Mouse (Mus musculus) heart, adult 2 months (tissue): ENCODE results near the gene Slc6a9.

ENCODE experiments used
- CTCF ChIP-seq: fragments of 200-600 bp; IDR thresholded peaks from 2 replicates; pipeline ENCODE4 v1.8.1; 2022; ENCODE audit warnings: antibody characterized with exemption, mild to moderate bottlenecking, moderate library complexity
- EP300 ChIP-seq: fragments of 200-500 bp; IDR thresholded peaks from 2 replicates; pipeline ENCODE4 v1.6.1; 2011; ENCODE audit warnings: low read depth, low read length, control low read depth; ENCODE audit not compliant: insufficient read depth
- POLR2A ChIP-seq: fragments of 200-500 bp; IDR thresholded peaks from 2 replicates; pipeline ENCODE4 v1.6.1; 2011; ENCODE audit warnings: mild to moderate bottlenecking, low read depth, low read length, control low read depth; ENCODE audit not compliant: insufficient read depth

- TF ChIP-seq CTCF (no peak), POLR2A (no peak), EP300 (no peak)
Observed at GRCm38 (mm10) chr4:117878301-117878700, 44.0 kb downstream of the Slc6a9 start.
